Mouse (Mus musculus): Measurements from ENCODE around the gene Mtmr12.

Mtmr12 gene

DNA sequence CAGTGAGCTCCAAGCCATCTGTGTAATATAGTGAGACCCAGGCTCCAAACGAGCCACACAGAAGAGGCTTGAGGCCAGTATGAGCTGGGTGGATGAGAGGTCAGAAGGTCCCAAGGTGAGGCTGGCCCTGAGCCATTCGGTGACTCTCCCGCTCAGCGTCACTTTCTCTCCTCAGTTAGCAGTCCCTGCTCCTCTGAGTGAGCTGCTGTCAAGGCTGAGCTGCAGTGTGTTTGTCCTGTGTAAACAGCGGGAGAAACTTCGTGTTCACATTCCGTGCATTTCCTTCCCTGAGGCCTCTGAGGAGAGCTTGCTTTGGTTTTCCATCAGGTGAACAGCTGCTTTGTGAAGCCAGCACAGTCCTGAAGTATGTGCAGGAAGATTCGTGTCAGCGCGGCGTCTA, 27.6 kb downstream of the Mtmr12 start:
- no peak for DNase-seq (ENCODE audit: extremely low spot score, low read depth, low spot score)

DNA sequence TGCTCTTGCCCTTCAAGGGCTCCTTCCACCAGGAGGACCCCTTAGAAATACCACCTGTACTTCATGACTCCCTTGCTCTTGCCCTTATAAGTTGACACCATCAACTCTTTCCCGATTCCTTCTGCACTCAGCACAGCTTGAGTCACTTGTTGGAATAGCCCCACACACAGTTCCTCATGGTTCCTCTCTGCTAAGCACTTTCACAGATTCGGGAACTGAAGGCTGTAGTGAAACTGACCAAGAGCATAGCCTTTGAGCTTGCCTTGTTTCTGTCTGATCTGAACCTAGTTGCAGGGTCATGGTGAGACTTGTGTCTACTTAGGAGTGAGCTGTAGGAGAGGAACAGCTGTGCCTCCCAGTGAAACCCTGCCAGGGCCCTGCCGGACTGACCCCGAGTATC, 28.2 kb downstream of the Mtmr12 start:
- no peak for DNase-seq (ENCODE audit: extremely low spot score, low read depth, low spot score)

DNA sequence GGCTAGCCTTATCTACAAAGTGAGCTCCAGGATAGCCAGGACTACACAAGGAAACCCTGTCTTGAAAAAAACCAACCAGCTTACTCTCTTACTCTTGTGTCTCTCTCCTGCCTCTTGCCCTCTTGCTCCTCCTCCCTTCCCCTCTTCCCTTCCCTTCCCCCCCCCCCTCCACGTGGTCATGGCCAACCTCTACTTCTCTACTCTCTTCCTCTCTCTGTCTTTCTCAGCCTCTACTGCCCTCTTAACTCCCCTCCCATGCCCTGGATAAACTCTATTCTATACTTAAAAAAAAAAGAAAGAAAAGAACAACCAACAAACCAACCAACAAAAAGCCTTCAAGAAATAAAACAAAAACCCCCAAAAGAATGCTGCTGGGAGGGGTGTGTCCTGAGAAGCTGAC, 30.7 kb downstream of the Mtmr12 start:
- no peak for DNase-seq (ENCODE audit: extremely low spot score, low read depth, low spot score)

DNA sequence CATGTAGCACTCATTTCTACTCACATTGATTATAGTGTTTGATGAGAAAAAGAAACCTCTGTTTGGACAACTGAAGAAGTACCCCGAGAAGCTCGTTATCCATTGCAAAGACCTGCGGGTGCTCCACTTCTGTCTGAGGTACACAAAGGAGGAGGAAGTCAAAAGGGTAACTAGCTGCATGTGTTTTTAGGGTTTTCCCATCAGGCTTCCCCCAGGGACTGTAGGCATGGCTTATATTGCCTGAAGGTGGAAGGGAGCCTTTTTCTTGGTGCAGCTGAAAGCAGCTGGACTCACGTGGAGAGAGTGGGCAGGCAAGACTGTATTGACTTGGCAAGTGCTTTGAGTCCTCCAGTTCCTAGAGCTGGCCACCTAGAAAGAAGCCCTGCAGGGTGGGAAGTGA, 31.2 kb downstream of the Mtmr12 start:
- no peak for DNase-seq (ENCODE audit: extremely low spot score, low read depth, low spot score)

DNA sequence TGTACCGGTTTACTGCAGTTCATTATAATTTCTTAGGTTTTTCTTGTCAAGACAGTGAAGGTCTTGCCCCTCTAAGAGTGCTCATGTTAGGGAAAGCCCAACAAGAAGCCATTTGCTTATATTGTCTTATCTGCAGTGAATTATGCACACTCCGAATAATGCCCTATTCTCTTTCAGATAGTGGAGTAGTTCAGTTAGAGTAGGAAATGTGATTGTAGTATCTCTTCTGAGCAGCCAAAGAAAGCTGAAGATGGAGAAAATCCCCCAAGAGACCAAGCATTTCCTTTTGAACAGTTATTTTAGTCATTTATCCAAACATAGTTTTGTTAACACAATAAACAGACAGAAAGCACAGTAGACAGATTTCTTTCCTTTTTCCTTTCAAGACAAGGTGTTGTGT, 32.1 kb downstream of the Mtmr12 start:
- no peak for DNase-seq (ENCODE audit: extremely low spot score, low read depth, low spot score)

DNA sequence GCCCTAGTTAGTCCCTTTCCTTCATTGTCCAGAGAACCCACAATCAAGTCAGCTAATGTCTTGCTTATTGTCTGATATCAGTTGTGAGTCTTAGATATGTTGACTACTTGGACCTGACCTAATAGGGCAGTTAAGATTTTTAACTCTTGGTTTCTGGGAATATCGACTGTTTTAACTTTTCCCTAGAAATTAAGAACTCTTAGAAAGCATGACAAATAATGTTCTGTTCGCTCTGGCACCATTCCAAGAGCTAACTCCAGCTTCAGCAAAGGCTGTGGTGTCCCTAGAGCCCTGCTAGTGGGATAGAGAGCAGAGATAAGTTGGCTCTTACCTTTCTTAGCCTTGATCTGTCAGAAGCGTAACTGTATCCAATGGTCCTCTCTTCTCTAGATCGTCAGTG, 32.7 kb downstream of the Mtmr12 start:
- DNase-seq (ENCODE audit: extremely low spot score, low read depth, low spot score) = no peak

- DNase-seq (ENCODE audit: extremely low spot score, low read depth, low spot score) = no peak
These were observed 33.5 kb downstream of the Mtmr12 start for GRCm38 (mm10) chr15:12238337-12238736.

DNA sequence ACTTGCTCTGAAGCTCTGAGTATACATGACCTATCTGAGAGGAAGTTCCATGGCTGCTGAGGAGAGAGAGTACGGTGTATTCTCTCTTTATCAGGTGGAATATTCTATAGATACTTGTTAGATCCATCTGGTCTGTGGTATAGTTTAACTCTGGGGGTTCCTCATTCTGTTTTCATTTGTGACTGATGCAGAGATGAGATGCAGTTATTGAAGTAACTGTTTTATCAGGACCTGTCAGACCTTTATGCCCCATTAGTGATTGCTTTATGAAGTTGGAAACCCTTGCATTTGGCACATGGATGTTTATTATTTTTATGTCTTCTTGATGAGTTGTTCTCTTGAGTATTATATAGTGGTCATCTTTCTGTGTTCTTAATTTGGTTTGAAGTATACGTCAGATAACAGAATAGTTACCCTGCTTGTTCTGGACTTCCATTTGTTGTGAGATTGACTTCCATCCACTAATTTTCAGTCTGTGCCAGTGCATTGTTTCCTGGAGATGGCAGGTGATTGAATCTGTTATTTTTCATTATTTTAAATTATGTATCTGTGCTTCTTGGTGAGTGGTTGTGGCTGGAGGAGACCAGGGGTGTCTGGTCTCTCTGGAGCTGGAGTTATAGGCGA, 36.0 kb downstream of the Mtmr12 start:
- DNase-seq (ENCODE audit: extremely low spot score, low read depth, low spot score) = no peak

DNA sequence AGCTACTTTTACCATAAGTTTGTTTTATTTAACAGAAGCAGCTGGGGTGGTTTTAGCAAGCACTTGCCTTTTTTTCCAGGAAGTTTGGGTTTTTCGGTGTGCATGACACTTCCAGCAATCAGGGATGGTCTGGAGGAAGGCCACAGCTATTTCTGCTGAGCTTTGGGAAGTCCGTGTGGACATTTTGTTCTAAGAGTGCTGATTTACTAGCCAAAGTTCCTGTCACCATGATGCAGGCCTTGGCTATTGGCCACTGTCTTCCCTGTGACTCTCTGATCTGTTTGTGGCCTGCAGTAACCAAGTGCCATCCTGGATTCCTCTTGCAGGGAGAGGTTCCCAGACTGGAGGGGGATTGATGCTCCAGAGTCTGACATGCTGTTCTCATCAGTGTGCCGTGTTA, 39.0 kb downstream of the Mtmr12 start:
- no peak for DNase-seq (ENCODE audit: extremely low spot score, low read depth, low spot score)

- DNase-seq (ENCODE audit: extremely low spot score, low read depth, low spot score) = no peak
These were observed 40.9 kb downstream of the Mtmr12 start for GRCm38 (mm10) chr15:12245580-12246359.

DNA sequence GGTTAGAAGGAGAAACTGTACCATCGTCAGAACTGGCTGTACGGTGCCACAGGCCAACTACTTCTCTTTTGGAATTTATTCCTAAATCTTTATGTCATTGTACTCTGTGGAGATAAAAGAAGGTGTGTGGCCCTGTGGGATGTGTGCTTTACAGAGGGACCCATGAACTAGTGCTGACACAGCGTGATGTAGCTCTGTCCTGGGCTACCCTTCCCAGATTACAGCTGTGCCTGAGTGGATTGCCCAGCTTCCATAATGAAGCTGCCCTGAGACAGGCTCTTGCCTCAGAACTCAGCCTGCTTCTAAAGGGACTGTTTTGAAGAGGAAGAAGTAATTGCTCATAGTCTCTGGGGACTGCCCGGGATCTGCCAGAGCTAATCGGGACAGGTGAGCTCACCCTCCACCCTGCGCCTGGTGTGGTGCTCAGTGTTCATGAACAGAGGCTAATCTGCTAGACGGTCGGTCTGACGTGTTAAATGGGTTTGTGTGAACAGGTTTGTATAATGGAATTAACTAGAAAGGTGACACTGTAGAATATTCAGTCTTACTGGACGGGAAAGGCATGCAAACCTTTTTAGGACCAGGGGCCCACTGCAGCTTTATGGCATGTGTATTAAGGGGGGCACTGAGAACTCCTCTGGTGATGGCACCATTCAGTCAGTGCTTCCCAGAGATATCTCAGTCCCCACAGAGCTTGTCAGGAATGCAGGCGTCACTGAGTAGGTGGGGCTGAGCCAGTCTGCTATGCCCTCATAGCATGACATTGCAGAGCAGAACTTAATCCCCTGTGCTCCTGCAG, 41.7 kb downstream of the Mtmr12 start:
- no peak for DNase-seq (ENCODE audit: extremely low spot score, low read depth, low spot score)

- DNase-seq (ENCODE audit: extremely low spot score, low read depth, low spot score) = no peak
These were observed 42.4 kb downstream of the Mtmr12 start for GRCm38 (mm10) chr15:12247159-12247603.

- DNase-seq (ENCODE audit: extremely low spot score, low read depth, low spot score) = no peak
These were observed 43.5 kb downstream of the Mtmr12 start for GRCm38 (mm10) chr15:12248279-12248678.

DNA sequence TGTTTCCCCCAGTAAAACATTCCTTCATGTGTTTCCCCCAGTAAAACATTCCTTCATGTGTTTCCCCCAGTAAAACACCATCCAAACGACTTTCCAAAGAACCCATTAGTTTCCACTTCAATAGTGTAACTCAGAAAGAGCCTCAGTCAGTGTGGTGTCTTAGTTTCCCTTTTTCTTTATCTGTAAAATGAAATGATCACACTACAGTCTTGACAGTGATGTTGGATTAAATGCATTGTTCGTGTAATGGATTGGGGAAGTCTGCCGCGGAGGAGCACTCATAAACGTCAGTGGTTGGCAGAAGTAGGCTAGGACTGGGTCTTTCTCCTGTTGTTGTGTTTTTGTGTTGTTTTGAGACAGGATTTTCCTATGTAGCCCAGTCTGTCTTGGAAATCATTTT, 45.5 kb downstream of the Mtmr12 start:
- no peak for DNase-seq (ENCODE audit: extremely low spot score, low read depth, low spot score)

DNA sequence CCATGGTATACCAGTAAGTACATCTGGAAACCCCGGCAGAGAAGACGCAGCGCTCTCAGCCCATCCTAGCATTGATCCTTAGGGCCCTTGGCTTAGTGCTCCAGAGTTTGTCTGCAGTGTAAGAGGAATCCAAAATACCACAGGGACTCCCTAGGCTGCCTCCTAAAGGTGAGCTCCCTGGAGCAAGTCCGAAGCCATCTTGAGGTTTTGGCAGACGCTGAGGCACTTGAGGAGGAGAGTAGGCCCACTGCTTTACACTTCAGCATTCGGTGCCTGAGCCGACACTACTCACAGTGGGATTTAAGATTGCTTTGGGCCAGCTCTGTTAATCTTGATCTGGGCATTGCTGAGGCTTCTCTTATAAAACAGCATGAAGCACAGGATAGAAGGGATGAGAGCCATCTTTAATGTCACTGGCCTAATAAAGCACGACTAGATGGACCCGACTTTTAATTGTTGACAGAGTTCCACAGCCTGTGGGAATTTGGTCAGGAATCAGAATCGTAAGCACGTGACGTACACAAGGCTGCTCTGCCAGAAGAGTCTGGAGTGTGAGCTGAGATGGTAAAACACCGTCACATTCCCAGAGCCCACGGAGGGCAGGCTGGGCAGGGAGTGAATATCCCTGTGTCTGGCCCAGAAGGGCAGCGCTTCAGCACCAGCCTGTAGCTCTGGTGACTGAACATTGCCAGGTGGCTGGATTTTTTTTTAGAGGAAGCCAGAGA, 46.8 kb downstream of the Mtmr12 start:
- DNase-seq (ENCODE audit: extremely low spot score, low read depth, low spot score) = no peak

DNA sequence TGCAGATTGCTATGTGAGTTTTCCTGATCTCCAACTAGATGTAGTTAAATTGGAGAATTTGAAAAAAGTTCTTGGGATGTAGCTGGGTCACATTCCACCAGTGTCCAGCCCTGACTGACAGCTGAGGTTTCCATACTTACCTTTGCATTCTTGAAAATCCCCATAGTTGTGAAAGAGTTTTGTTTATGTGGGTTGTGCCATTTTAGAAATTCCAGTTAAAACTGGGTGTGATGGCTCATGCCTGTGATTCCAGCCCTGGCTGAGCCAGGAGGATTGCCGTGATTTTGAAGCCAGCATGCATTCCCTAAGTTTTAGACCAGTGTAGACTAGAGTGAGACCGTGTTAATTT, 47.3 kb downstream of the Mtmr12 start:
- DNase-seq (ENCODE audit: extremely low spot score, low read depth, low spot score) = no peak

DNA sequence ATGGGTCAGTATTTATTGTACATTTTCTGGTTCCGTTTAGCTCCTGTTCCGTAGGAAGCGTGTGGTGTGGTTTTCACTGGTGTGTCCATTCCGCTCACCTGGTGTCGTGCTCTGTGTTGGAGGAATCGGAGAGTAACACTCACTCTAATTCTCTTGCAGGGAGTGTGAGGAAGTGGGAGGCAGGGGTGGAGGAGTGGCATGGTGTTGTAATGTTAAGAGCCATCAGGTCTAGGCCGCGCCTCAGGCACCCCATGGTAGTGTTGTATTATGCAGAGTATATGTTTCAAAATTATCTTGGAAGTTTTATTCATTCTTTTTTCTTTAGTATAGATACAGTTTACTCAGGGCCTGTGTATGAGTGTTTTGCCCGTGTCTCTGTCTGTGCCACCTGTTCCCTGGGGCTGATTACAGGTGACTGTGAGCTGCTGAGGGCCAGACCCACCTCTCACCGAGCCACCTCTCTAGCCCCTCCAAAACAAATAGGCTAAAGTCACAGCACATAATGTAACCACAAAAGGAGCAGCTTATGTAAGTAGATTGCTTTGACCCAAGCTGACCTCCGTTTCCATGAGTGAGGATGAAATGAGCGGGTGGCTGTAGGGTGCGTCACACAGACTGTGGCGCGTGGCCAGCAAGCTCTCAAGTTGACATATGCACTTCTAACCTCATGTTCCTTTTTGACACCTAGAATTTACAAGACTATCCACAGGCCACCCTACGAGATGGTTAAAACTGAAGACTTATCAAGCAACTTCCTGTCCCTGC, 53.1 kb downstream of the Mtmr12 start:
- no peak for DNase-seq (ENCODE audit: extremely low spot score, low read depth, low spot score)

- DNase-seq (ENCODE audit: extremely low spot score, low read depth, low spot score) = no peak
These were observed 58.2 kb downstream of the Mtmr12 start for GRCm38 (mm10) chr15:12263056-12263455.

DNA sequence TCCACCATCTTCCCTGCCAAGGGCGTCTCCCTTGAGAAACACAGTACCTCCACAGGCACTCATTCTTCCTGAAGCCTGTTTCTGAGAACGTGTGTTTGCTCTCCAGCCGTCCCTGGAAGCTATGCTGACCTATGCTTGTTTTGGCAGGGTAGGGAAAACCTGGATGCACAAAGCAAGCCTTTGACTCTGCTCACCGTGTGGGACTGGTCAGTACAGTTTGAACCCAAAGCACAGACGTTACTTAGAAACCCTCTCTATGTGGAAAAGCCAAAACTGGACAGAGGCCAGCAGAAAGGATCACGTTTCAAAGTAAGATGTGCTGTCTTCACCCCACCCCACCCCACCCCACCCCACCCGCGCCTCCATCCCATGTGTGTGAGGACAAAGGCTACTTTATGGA, 61.6 kb downstream of the Mtmr12 start:
- no peak for DNase-seq (ENCODE audit: extremely low spot score, low read depth, low spot score)

DNA sequence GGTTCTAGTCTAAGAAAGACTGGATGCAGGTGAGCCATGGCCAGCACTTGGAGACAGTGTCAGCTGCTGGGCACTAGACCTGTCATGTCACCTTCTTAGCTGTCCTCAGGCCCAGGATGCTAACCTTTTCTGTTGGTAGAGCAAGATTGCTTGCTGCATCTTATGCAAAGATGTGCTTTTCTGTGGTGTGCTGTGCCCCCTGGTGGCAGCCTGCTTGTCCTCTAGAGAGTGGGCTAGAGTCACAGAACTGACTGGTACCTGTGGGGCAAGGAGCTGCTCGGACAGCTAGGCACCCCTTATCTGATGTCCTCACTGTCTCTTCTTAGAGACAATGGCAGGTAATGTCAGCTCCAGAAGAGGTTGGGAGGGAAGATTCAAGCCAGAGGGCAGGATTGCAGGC, 63.2 kb downstream of the Mtmr12 start:
- no peak for DNase-seq (ENCODE audit: extremely low spot score, low read depth, low spot score)

GRCm38 (mm10) chr15:12271340-12271739, 66.5 kb downstream of the Mtmr12 start:
- DNase-seq (ENCODE audit: extremely low spot score, low read depth, low spot score) = no peak

Data from hindlimb bud, embryonic 11.5 days (tissue).